Mouse (Mus musculus) neural tube, embryonic 10.5 days (tissue): ENCODE measurements around the gene Myl4.
"Not testable (repeated sequence)": the region's sequence is repeated elsewhere in the genome, so short reads cannot be mapped to it uniquely, and the experiment has no call there.

Source experiments
- DNase-seq: peaks from one replicate; pipeline ENCODE4 v3.0.0-alpha.2; 2017; ENCODE audit warnings: low spot score; ENCODE audit errors: extremely low spot score

Gene Myl4

GRCm38 (mm10) chr11:104570515-104570914 lies 20.1 kb downstream of the Myl4 start:
- DNase-seq = not testable (repeated sequence)

GRCm38 (mm10) chr11:104571373-104571772 lies 20.9 kb downstream of the Myl4 start:
- DNase-seq = peak; percentile 54

GRCm38 (mm10) chr11:104572091-104572490 lies 21.6 kb downstream of the Myl4 start:
- no peak for DNase-seq

- no peak for DNase-seq
Observed at GRCm38 (mm10) chr11:104572566-104572965, 22.1 kb downstream of the Myl4 start.

- DNase-seq = no peak
Observed at GRCm38 (mm10) chr11:104576772-104577612, 26.5 kb downstream of the Myl4 start.

GRCm38 (mm10) chr11:104578074-104578473 lies 27.6 kb downstream of the Myl4 start:
- DNase-seq = no peak

GRCm38 (mm10) chr11:104579084-104579483 lies 28.6 kb downstream of the Myl4 start:
- DNase-seq = no peak

GRCm38 (mm10) chr11:104579575-104579974 lies 29.1 kb downstream of the Myl4 start:
- DNase-seq = no peak

- DNase-seq = no peak
Observed at GRCm38 (mm10) chr11:104580091-104580490, 29.6 kb downstream of the Myl4 start.

- no peak for DNase-seq
Observed at GRCm38 (mm10) chr11:104580606-104581005, 30.1 kb downstream of the Myl4 start.

- no peak for DNase-seq
Observed at GRCm38 (mm10) chr11:104581446-104582307, 31.2 kb downstream of the Myl4 start.

- no peak for DNase-seq
Observed at GRCm38 (mm10) chr11:104582308-104582606, 31.8 kb downstream of the Myl4 start.

GRCm38 (mm10) chr11:104582630-104583364 lies 32.3 kb downstream of the Myl4 start:
- no peak for DNase-seq

GRCm38 (mm10) chr11:104585495-104585894 lies 35.0 kb downstream of the Myl4 start:
- no peak for DNase-seq

- DNase-seq = no peak
Observed at GRCm38 (mm10) chr11:104587904-104588303, 37.4 kb downstream of the Myl4 start.

- DNase-seq = no peak
Observed at GRCm38 (mm10) chr11:104588513-104588912, 38.0 kb downstream of the Myl4 start.

- DNase-seq = no peak
Observed at GRCm38 (mm10) chr11:104589570-104589969, 39.1 kb downstream of the Myl4 start.

- peak; percentile 75 for DNase-seq
Observed at GRCm38 (mm10) chr11:104590148-104590547, 39.7 kb downstream of the Myl4 start.

- no peak for DNase-seq
Observed at GRCm38 (mm10) chr11:104592066-104592835, 41.8 kb downstream of the Myl4 start.

- no peak for DNase-seq
Observed at GRCm38 (mm10) chr11:104596365-104596764, 45.9 kb downstream of the Myl4 start.
